Mouse (Mus musculus) neural tube, postnatal 0 days (tissue): ENCODE data around the gene Dpysl5. TPM values are rescaled to one million over a fixed set of nuclear protein-coding genes. Genes with fewer than 3 reads are reported as not detected.

ENCODE experiments used
- polyA plus RNA-seq: library from polyadenylated mRNA; unstranded; fragments of >200 nt; fragmentation: Nextera tagmentation; extraction: Ambion mirVana; gene quantifications from 2 replicates; pipeline ENCODE4 v1.2.1, GENCODE M21; 2015

The Dpysl5 gene
- 85.5 and 121 TPM in 2 replicates for polyA plus RNA-seq

DNA sequence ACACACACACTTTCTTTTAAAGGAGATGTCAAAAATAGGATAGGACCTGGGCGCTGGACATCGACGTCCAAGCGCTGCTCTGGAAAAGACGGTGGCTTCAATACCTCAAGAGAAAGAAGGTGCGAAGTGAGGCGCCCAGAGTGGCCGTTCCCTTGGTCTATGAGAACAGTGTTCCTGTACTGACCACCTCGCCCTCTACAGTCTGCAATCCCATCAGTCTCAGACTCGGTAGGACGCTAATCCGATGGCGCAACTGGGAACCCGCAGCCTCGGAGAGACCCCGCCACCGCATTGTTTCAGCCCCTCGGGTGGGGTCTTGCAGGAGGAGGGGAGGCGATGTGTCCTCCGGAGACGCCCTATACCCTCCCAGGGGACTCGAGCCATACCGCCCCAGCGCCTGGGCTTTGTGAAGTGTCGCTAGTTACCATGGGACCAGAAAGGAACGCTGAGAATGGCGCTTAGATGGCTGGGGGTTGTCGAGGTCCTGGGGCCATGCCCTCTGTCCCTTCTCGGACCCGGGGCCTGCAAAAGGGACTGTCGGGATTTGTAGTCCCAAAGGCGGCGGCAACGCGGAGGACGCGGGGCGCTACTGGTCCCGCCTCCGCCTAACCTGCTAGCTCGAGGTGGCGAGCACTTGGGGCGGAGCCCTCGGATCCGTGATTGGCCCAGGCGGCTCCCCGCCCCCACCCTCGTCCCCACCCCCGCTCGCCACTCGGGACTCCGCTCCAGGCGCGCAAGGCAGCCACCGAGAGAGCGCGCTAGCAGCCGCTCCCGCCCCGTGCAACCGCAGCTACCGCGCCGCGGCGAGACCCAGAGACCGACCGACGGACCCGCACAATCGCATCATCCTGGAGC, at the start of gene Dpysl5:
Gene Dpysl5, plus strand, starts transcription at position 418 of the 855 bp plus-strand sequence.

DNA sequence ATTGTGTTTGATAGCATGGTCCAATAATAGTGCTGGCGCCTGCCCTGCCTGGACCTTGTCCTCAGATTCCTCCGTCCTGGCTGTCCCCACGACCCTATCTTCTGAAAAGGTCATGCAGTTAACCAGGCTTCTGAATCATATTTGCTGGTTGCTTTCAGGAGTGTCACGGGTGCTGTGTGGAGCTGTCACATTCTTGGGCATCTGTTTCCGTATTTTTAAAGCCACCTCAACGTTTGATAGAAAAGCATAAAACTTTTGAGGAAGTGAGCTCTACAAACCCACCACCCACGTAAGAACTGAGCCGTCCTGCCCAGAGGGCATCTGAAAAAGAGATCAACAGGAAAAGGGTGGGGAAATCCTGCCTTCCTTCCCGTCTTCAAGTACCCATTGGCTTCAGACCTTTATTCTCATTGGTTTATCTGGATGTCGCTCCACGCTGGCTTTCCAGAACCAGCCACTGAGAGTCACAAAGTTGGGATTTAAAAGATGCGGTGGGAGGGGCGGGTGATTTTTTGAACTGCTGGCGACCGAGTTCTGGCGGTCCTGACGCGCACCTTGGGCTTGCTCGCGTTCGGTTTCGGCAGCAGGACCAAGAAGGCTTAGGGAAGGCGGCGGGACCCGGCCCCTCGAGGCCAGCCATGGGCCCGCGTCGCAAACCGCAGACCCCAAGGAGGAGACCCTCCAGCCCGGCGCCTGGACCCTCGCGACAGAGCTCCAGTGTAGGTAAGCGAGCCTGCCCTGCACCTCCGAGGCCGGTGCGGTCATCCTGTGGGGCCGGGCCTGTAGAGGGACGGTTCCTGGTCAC, 44.8 kb upstream of the Dpysl5 start, which contains the start of gene Cenpa:
Gene Cenpa, plus strand, starts transcription at position 387 of the 805 bp plus-strand sequence.

DNA sequence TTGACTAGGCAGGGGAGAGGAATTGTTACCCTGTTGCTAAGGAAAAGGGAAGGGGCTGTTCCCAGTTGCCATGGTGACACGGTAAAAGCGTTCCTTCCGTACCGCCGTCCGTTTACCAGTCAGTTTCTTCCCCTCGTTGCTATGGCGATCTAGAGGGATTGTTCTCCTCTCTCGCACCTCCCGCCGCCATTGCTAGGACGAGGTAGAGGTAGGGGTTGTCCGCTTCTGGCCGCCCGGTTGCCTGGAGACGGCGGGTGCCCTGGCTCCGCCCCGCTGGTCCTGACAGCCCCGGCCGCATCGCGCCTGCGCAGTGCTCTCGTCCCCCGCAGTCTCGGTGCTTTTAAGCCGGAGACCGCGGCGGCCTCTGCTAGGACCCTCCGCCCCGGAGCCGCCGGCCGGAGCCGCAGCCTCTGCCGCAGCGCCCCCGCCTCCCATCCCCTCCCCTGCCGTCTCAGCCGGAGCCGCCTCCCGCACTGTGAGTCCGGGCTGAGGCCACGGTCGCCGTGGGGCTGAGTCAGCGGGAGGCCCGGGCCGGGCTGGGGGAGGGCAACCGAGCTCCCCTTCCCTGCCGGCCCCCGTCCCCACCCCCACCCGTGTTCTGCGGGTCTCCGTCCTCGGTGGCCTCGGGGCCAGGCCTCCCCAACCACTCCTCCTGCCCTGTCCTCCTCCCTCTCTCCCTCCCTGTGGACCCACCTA, 103.2 kb downstream of the Dpysl5 start, which contains the start of gene Mapre3:
Gene Mapre3, plus strand, starts transcription at position 218 of the 696 bp plus-strand sequence.

Other genes with a start within 250 kb of the Dpysl5 start
- gene Otof, start 249.6 kb upstream of the Dpysl5 start, polyA plus RNA-seq = 12.2 and 17.9 TPM in 2 replicates
- gene 1700001C02Rik, start 245.5 kb upstream of the Dpysl5 start, polyA plus RNA-seq = 1.4 and 1.8 TPM in 2 replicates
- gene Cib4, start 165.7 kb upstream of the Dpysl5 start, polyA plus RNA-seq = not detected in 2 replicates
- gene Kcnk3, start 123.4 kb upstream of the Dpysl5 start, polyA plus RNA-seq = 19.6 and 23.5 TPM in 2 replicates
- 36.6 and 37.3 TPM in 2 replicates for gene Slc35f6, start 63.6 kb upstream of the Dpysl5 start, polyA plus RNA-seq
- 25.1 and 28.3 TPM in 2 replicates for gene Cenpa, start 44.8 kb upstream of the Dpysl5 start, polyA plus RNA-seq
- 152 and 166 TPM in 2 replicates for gene Mapre3, start 103.1 kb downstream of the Dpysl5 start, polyA plus RNA-seq
- 60.2 and 65.9 TPM in 2 replicates for gene Tmem214, start 156.4 kb downstream of the Dpysl5 start, polyA plus RNA-seq
- gene Agbl5, start 177.1 kb downstream of the Dpysl5 start, polyA plus RNA-seq = 14.1 and 18.0 TPM in 2 replicates
- gene Ost4, start 196.2 kb downstream of the Dpysl5 start, polyA plus RNA-seq = 250 and 253 TPM in 2 replicates
- 14.0 and 15.6 TPM in 2 replicates for gene Emilin1, start 201.8 kb downstream of the Dpysl5 start, polyA plus RNA-seq
- 18.3 and 18.8 TPM in 2 replicates for gene Khk, start 209.9 kb downstream of the Dpysl5 start, polyA plus RNA-seq
- 92.9 and 96.7 TPM in 2 replicates for gene Cgref1, start 234.0 kb downstream of the Dpysl5 start, polyA plus RNA-seq
- gene Preb, start 248.8 kb downstream of the Dpysl5 start, polyA plus RNA-seq = 104 and 109 TPM in 2 replicates